Mouse (Mus musculus) kidney, embryonic 15.5 days (tissue): ENCODE measurements around the gene Ppm1d. TPM values are rescaled to one million over a fixed set of nuclear protein-coding genes. Genes with fewer than 3 reads are reported as not detected.
A peak's percentile ranks its signal among the peaks of the same experiment; 100 is the strongest.

Experiments
- ATAC-seq: fragments of 200-750 bp; cut with Nextera tagmentation; replicated peaks from 2 replicates; pipeline ENCODE4 v1.8.0; 2017; ENCODE audit warnings: moderate TSS enrichment; ENCODE audit not compliant: low FRiP score
- H3K27ac ChIP-seq: fragments of 300-500 bp; sonication (generic); 2 replicates; pipeline ENCODE4 v1.5.1; 2015; ENCODE audit warnings: mild to moderate bottlenecking, inconsistent platforms
- H3K27me3 ChIP-seq: fragments of 300-500 bp; sonication (generic); 2 replicates; pipeline ENCODE4 v1.6.1; 2015; ENCODE audit warnings: inconsistent platforms
- H3K36me3 ChIP-seq: fragments of 300-500 bp; sonication (generic); 2 replicates; pipeline ENCODE4 v1.6.1; 2015; ENCODE audit warnings: inconsistent platforms
- H3K4me1 ChIP-seq: fragments of 300-500 bp; sonication (generic); 2 replicates; pipeline ENCODE4 v1.6.1; 2015; ENCODE audit warnings: inconsistent platforms
- H3K4me2 ChIP-seq: fragments of 300-500 bp; sonication (generic); 2 replicates; pipeline ENCODE4 v1.6.1; 2015; ENCODE audit warnings: moderate library complexity, mild to moderate bottlenecking, inconsistent platforms
- H3K4me3 ChIP-seq: fragments of 300-500 bp; sonication (generic); replicated peaks from 2 replicates; pipeline ENCODE4 v1.5.1; 2015; ENCODE audit warnings: mild to moderate bottlenecking, inconsistent platforms
- H3K9ac ChIP-seq: fragments of 300-500 bp; sonication (generic); 2 replicates; pipeline ENCODE4 v1.6.1; 2015; ENCODE audit warnings: mild to moderate bottlenecking, inconsistent platforms
- H3K9me3 ChIP-seq: fragments of 300-500 bp; sonication (generic); replicated peaks from 2 replicates; pipeline ENCODE4 v1.6.1; 2016; ENCODE audit warnings: inconsistent platforms
- WGBS: fragments of 180-500 bp; shearing (Covaris S2); methylation state at CpG from one replicate; pipeline ENCODE4 v1.1.7; 2015; ENCODE audit warnings: mixed read lengths; 5-methylcytosine and 5-hydroxymethylcytosine counted together
- polyA plus RNA-seq: library from polyadenylated mRNA; unstranded; fragments of >200 nt; fragmentation: Nextera tagmentation; extraction: Ambion mirVana; gene quantifications from 2 replicates; pipeline ENCODE4 v1.2.1, GENCODE M21; 2015

Gene Ppm1d
- polyA plus RNA-seq, 1 experiment from 2014 or later: 19.2 TPM

DNA sequence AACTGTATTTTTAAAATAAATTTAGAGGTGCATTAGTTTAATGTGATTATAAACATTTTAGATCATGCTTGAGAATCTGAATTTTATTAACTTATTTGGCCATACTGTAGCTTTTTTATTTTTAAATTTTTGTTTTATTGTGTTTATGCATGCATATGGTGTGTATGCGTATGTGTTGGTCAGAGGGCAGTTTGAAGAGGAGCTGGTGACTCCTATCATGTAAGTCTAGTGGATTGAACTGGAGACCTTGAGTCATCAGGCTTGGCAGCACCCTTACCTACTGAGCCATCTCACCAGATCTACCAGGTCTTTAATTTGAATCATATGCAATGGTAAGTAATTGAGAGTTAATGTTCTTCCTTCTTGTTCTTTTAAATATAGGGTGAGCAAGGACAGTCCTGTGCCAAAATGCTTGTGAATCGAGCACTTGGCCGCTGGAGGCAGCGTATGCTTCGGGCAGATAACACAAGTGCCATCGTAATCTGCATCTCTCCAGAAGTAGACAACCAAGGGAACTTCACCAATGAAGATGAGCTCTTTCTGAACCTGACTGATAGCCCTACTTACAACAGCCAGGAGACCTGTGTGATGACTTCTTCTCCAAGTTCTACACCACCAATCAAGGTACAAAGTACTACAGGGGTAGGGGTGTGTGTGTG lies 28.3 kb downstream of the Ppm1d start:
- Histone ChIP-seq H3K4me3 (no peak overlapping the region), H3K27ac (no peak overlapping the region), H3K36me3 (peaks cover 89% of the 10 kb centered on the region), H3K27me3 (no peaks in the 10 kb centered on the region), H3K9ac (no peak overlapping the region), H3K4me1 (no peaks in the 10 kb centered on the region), H3K4me2 (no peak overlapping the region), H3K9me3 (no peaks in the 10 kb centered on the region)
- 98% methylated on average over 6 of the region's 6 CpGs for WGBS
- ATAC-seq: 0 out of 2 replicates have a peak, but pooled peaks have one; percentile 9

DNA sequence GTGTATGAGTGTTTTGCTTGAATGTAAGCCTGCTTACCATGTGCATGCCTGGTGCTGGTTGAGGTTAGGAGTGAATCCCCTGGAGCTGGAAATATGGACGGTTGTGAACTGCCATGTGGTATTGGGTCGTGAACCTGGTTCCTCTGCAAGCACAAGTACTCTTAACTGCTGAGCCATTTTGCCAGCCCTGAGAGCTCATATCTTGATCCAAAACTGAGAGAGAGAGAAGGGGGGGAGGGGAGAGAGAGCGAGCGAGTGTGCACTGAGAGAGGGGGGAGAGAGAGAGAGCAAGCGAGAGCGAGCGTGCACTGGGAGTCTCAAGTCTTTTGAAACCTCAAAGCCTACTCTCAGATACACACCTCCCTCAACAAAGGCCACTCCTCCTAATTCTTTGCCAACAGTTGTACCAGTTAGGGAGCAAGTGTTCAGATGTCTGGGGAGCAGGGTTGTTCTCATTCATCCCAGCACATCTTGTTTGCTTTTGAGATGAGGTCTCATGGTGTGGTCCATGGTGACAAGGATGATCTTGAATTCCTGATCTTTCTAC lies 29.1 kb downstream of the Ppm1d start:
- Histone ChIP-seq H3K4me3 (no peak overlapping the region), H3K27me3 (no peaks in the 10 kb centered on the region), H3K9ac (no peak overlapping the region), H3K4me2 (no peak overlapping the region), H3K36me3 (peaks cover 84% of the 10 kb centered on the region), H3K27ac (no peak overlapping the region), H3K9me3 (no peaks in the 10 kb centered on the region), H3K4me1 (no peaks in the 10 kb centered on the region)
- no peak for ATAC-seq
- 80% methylated on average over 7 of the region's 7 CpGs for WGBS

GRCm38 (mm10) chr11:85352539-85353380 lies 41.7 kb downstream of the Ppm1d start, which contains the start of gene Bcas3:
Gene Bcas3 (plus strand): TSS chr11:85353167.
- H3K4me1 ChIP-seq: peaks cover 14% of the 10 kb centered on the region
- under 1% methylated on average over 47 of the region's 47 CpGs for WGBS

DNA sequence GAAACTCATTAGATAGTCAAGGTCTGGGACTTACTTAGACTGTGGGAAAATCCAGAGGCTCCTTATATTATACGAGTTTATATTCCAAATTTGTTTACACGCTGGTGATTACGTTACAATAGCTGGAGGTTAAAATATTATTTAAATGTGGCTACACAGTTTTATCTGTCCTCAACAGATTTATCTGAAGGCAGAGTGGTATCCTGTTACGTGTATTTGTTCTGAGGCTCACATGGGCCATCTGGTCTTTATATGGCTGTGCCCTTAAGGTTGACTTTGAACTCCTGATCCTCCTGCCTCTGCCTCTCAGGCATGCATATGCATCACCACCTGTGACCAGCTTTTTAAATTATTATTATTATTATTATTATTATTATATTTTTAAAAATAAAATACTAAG lies 42.8 kb downstream of the Ppm1d start:
- no peaks in the 10 kb centered on the region for H3K27me3 ChIP-seq
- no peaks in the 10 kb centered on the region for H3K9me3 ChIP-seq
- peak overlapping the region; percentile 69 for H3K9ac ChIP-seq
- 69% methylated on average over 4 of the region's 4 CpGs for WGBS
- H3K36me3 ChIP-seq: peaks cover 10% of the 10 kb centered on the region; the same call in 1 of the 2 replicates
- H3K4me3 ChIP-seq: peak overlapping the region; percentile 71
- no peak overlapping the region for H3K27ac ChIP-seq
- ATAC-seq: no peak
- H3K4me1 ChIP-seq: peaks cover 14% of the 10 kb centered on the region
- H3K4me2 ChIP-seq: peak overlapping the region; percentile 83

More at GRCm38 (mm10) chr11:85352539-85353380, 41.7 kb downstream of the Ppm1d start, which contains the start of gene Bcas3:
- Histone ChIP-seq H3K9me3 (no peaks in the 10 kb centered on the region), H3K36me3 (peaks cover 8% of the 10 kb centered on the region; the same call in 1 of the 2 replicates), H3K4me3 (peak within 1 kb of the TSS; percentile 71), H3K27me3 (no peaks in the 10 kb centered on the region), H3K9ac (peak within 1 kb of the TSS; percentile 69), H3K27ac (0 out of 2 replicates have a peak within 1 kb of the TSS, but pooled peaks have one; percentile 37), H3K4me2 (peak within 1 kb of the TSS; percentile 83)
- peak; percentile 99 for ATAC-seq

GRCm38 (mm10) chr11:85359641-85360040 lies 48.6 kb downstream of the Ppm1d start:
- no peaks in the 10 kb centered on the region for H3K9me3 ChIP-seq
- ATAC-seq: no peak
- no peak overlapping the region for H3K27ac ChIP-seq
- peaks cover 39% of the 10 kb centered on the region for H3K36me3 ChIP-seq
- H3K9ac ChIP-seq: no peak overlapping the region
- H3K4me3 ChIP-seq: no peak overlapping the region
- H3K27me3 ChIP-seq: no peaks in the 10 kb centered on the region
- no peak overlapping the region for H3K4me2 ChIP-seq
- WGBS: 92% methylated on average over 6 of the region's 6 CpGs
- no peaks in the 10 kb centered on the region for H3K4me1 ChIP-seq

DNA sequence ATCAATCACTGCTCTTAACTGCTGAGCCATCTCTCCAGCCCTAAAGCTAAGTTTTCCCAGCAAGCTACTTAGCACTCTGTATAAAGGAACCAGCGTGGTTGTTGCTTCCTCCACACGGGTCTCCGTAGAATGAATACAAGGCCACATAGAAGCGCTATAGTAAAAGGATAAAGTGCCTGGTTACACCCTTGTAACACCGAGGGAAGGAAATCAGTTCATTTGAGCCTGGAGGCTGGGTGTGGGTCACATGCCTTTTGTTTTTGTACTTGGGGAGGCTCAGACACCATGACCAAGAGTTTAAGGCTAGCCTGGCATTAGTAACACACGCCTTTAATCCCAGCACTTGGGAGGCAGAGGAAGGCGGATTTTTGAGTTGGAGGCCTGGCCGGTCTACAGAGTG lies 50.6 kb downstream of the Ppm1d start:
- H3K4me1 ChIP-seq: no peaks in the 10 kb centered on the region
- no peaks in the 10 kb centered on the region for H3K27me3 ChIP-seq
- WGBS: 89% methylated on average over 8 of the region's 8 CpGs
- no peak for ATAC-seq
- H3K4me2 ChIP-seq: no peak overlapping the region
- H3K27ac ChIP-seq: no peak overlapping the region
- no peak overlapping the region for H3K4me3 ChIP-seq
- no peaks in the 10 kb centered on the region for H3K9me3 ChIP-seq
- peaks cover 43% of the 10 kb centered on the region for H3K36me3 ChIP-seq
- no peak overlapping the region for H3K9ac ChIP-seq

DNA sequence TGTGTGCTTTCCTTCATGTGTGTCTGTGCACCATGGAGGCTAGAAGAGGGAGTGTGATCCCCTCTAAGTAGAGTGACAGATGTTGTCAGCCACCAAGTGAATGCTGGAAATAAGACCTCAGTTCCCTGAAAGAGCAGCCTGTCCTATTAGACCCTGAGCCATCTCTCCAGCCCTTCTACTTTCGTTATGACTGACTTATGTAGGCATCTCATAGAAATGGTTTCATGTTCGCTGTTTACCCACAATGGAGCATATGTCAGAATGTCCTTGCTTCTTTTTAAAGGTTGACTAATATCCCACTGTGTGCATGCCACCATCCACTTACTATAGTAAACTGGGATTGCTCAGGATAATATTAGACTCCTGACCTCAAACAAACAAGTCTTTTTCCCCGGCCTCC lies 55.1 kb downstream of the Ppm1d start:
- peaks cover 49% of the 10 kb centered on the region for H3K36me3 ChIP-seq
- no peak overlapping the region for H3K4me3 ChIP-seq
- H3K9me3 ChIP-seq: no peaks in the 10 kb centered on the region
- no peak for ATAC-seq
- no peaks in the 10 kb centered on the region for H3K27me3 ChIP-seq
- H3K9ac ChIP-seq: no peak overlapping the region
- no peaks in the 10 kb centered on the region for H3K4me1 ChIP-seq
- H3K4me2 ChIP-seq: no peak overlapping the region
- WGBS: 87% methylated on average over 3 of the region's 3 CpGs
- H3K27ac ChIP-seq: no peak overlapping the region

- Histone ChIP-seq H3K27ac (no peak overlapping the region), H3K4me2 (no peak overlapping the region), H3K9me3 (no peaks in the 10 kb centered on the region), H3K36me3 (peaks cover 53% of the 10 kb centered on the region), H3K4me3 (no peak overlapping the region), H3K27me3 (no peaks in the 10 kb centered on the region), H3K9ac (no peak overlapping the region), H3K4me1 (no peaks in the 10 kb centered on the region)
- no peak for ATAC-seq
- 86% methylated on average over 3 of the region's 3 CpGs for WGBS
These were observed 56.8 kb downstream of the Ppm1d start for GRCm38 (mm10) chr11:85367823-85368222.

- H3K9me3 ChIP-seq: no peaks in the 10 kb centered on the region
- no peak overlapping the region for H3K27ac ChIP-seq
- H3K27me3 ChIP-seq: no peaks in the 10 kb centered on the region
- ATAC-seq: no peak
- H3K9ac ChIP-seq: no peak overlapping the region
- peaks cover 3% of the 10 kb centered on the region; the same call in 1 of the 2 replicates for H3K4me1 ChIP-seq
- WGBS: 89% methylated on average over 3 of the region's 3 CpGs
- no peaks in the 10 kb centered on the region; the same call in 1 of the 2 replicates for H3K36me3 ChIP-seq
- H3K4me3 ChIP-seq: no peak overlapping the region
- no peak overlapping the region for H3K4me2 ChIP-seq
These were observed 68.0 kb downstream of the Ppm1d start for GRCm38 (mm10) chr11:85379091-85379490.

- peaks cover 3% of the 10 kb centered on the region; the same call in 1 of the 2 replicates for H3K4me1 ChIP-seq
- H3K27ac ChIP-seq: no peak overlapping the region
- no peak overlapping the region for H3K4me3 ChIP-seq
- no peak overlapping the region for H3K9ac ChIP-seq
- H3K9me3 ChIP-seq: no peaks in the 10 kb centered on the region
- no peak overlapping the region for H3K4me2 ChIP-seq
- no peaks in the 10 kb centered on the region for H3K36me3 ChIP-seq
- H3K27me3 ChIP-seq: no peaks in the 10 kb centered on the region
- 22% methylated on average over 1 of the region's 1 CpGs for WGBS
- ATAC-seq: no peak
These were observed 69.0 kb downstream of the Ppm1d start for GRCm38 (mm10) chr11:85380046-85380445.

GRCm38 (mm10) chr11:85382055-85382454 lies 71.0 kb downstream of the Ppm1d start:
- Histone ChIP-seq H3K9me3 (no peaks in the 10 kb centered on the region), H3K27me3 (no peaks in the 10 kb centered on the region), H3K36me3 (no peaks in the 10 kb centered on the region), H3K9ac (no peak overlapping the region), H3K4me1 (peaks cover 3% of the 10 kb centered on the region; the same call in 1 of the 2 replicates), H3K4me2 (no peak overlapping the region), H3K4me3 (no peak overlapping the region), H3K27ac (no peak overlapping the region)
- ATAC-seq: peak; percentile 66; the same call in 1 of the 2 replicates
- 13% methylated on average over 4 of the region's 4 CpGs for WGBS
